Mouse (Mus musculus) liver, adult 2 months (tissue): ENCODE results near the gene Oscar.

Experiments used
- CTCF ChIP-seq: fragments of 200-500 bp; IDR thresholded peaks from 2 replicates; pipeline ENCODE4 v1.5.1; 2011; ENCODE audit warnings: low read depth, low read length, control low read depth
- POLR2A ChIP-seq: fragments of 200-500 bp; IDR thresholded peaks from 2 replicates; pipeline ENCODE4 v1.6.1; 2011; ENCODE audit warnings: low read length, control low read depth; ENCODE audit not compliant: insufficient read depth; ENCODE audit errors: extremely low read depth

- TF ChIP-seq CTCF (no peak), POLR2A (no peak)
Observed at GRCm38 (mm10) chr7:3585763-3586162, 30.2 kb downstream of the Oscar start.
